Mouse (Mus musculus) heart, postnatal 0 days (tissue): Measurements from ENCODE around the gene Vgll4.

Experiments used
- CTCF ChIP-seq: IDR thresholded peaks from 2 replicates; pipeline ENCODE4 v1.5.1; 2016; ENCODE audit warnings: antibody characterized with exemption, control low read depth, low read depth
- EP300 ChIP-seq: IDR thresholded peaks from 2 replicates; pipeline ENCODE4 v1.6.1; 2016; ENCODE audit warnings: antibody characterized with exemption, low read depth

DNA sequence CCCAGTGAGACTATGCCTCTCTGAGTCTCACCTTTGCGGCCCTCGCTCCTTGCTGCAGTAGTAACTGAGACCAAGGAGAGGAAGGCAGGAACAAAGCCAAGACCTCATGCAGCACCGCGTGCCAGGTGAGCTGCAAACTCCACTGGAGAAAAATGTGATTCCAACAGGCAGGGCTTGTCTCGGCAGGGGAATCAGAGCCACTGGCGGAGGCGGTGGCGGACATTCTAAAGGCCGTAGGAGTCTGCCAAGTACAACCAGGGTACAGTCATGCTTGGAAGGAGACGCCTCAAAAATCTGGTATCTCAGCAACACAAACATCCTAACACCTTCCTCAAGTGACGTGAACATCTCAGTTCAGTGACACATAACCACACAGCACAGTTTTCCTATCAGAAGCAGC lies 35.7 kb downstream of the Vgll4 start:
- no peak for TF ChIP-seq CTCF
- no peak for TF ChIP-seq EP300
